Mouse (Mus musculus): ENCODE results near the gene Nme3. TPM values are rescaled to one million over a fixed set of nuclear protein-coding genes. Genes with fewer than 3 reads are reported as not detected.

Gene Nme3
- polyA plus RNA-seq, 1 experiment from 2014 or later, result 50.1 TPM

- Histone ChIP-seq H3K27me3 (replicated peaks; ENCODE audit: low read depth, poor library complexity, severe bottlenecking) (no peaks in the 10 kb centered on the region), H3K36me3 (replicated peaks) (peaks cover 43% of the 10 kb centered on the region), H3K9me3 (no peaks in the 10 kb centered on the region), H3K4me1 (no peaks in the 10 kb centered on the region), H3K4me3 (no peak overlapping the region), H3K27ac (replicated peaks) (no peak overlapping the region)
- WGBS, result 96% methylated on average over 3 of the region's 3 CpGs
- DNase-seq (ENCODE audit: low spot score), result no peak
These were observed 34.5 kb upstream of the Nme3 start for GRCm38 (mm10) chr17:24861785-24862184.

- Histone ChIP-seq H3K4me1 (no peaks in the 10 kb centered on the region), H3K9me3 (no peaks in the 10 kb centered on the region), H3K36me3 (replicated peaks) (peaks cover 24% of the 10 kb centered on the region), H3K27me3 (replicated peaks; ENCODE audit: low read depth, poor library complexity, severe bottlenecking) (no peaks in the 10 kb centered on the region), H3K4me3 (no peak within 1 kb of the TSS), H3K27ac (replicated peaks) (no peak within 1 kb of the TSS)
- DNase-seq (ENCODE audit: low spot score), result no peak
- WGBS, result 91% methylated on average over 8 of the region's 8 CpGs
These were observed 30.5 kb upstream of the Nme3 start, which contains the start of gene Igfals for GRCm38 (mm10) chr17:24865776-24866175. Gene Igfals, plus strand, starts transcription at chr17:24865997.

- no peaks in the 10 kb centered on the region for H3K9me3 ChIP-seq
- no peaks in the 10 kb centered on the region for H3K4me1 ChIP-seq
- no peaks in the 10 kb centered on the region for H3K27me3 ChIP-seq (replicated peaks; ENCODE audit: low read depth, poor library complexity, severe bottlenecking)
- no peak for DNase-seq (ENCODE audit: low spot score)
- 93% methylated on average over 10 of the region's 10 CpGs for WGBS
- H3K36me3 ChIP-seq (replicated peaks), result peaks cover 5% of the 10 kb centered on the region; the same call in 1 of the 2 replicates
- H3K4me3 ChIP-seq, result no peak overlapping the region
- no peak overlapping the region for H3K27ac ChIP-seq (replicated peaks)
These were observed 28.4 kb upstream of the Nme3 start for GRCm38 (mm10) chr17:24867914-24868313.

GRCm38 (mm10) chr17:24873695-24874404, 22.4 kb upstream of the Nme3 start:
- Histone ChIP-seq H3K36me3 (replicated peaks) (no peaks in the 10 kb centered on the region), H3K4me3 (no peak overlapping the region), H3K9me3 (no peaks in the 10 kb centered on the region), H3K27ac (replicated peaks) (no peak overlapping the region), H3K4me1 (peaks cover 19% of the 10 kb centered on the region), H3K27me3 (replicated peaks; ENCODE audit: low read depth, poor library complexity, severe bottlenecking) (no peaks in the 10 kb centered on the region)
- WGBS, result 41% methylated on average over 4 of the region's 4 CpGs
- DNase-seq (ENCODE audit: low spot score), result no peak

- DNase-seq (ENCODE audit: low spot score), result no peak
- 73% methylated on average over 1 of the region's 1 CpGs for WGBS
- Histone ChIP-seq H3K27me3 (replicated peaks; ENCODE audit: low read depth, poor library complexity, severe bottlenecking) (no peaks in the 10 kb centered on the region), H3K36me3 (replicated peaks) (no peaks in the 10 kb centered on the region), H3K4me1 (peaks cover 19% of the 10 kb centered on the region), H3K9me3 (no peaks in the 10 kb centered on the region), H3K4me3 (no peak overlapping the region), H3K27ac (replicated peaks) (no peak overlapping the region)
These were observed 21.9 kb upstream of the Nme3 start for GRCm38 (mm10) chr17:24874405-24874745.

GRCm38 (mm10) chr17:24874989-24875388, 21.3 kb upstream of the Nme3 start:
- Histone ChIP-seq H3K27me3 (replicated peaks; ENCODE audit: low read depth, poor library complexity, severe bottlenecking) (no peaks in the 10 kb centered on the region), H3K4me1 (peaks cover 19% of the 10 kb centered on the region), H3K9me3 (no peaks in the 10 kb centered on the region), H3K27ac (replicated peaks) (no peak overlapping the region), H3K4me3 (no peak overlapping the region), H3K36me3 (replicated peaks) (no peaks in the 10 kb centered on the region)
- WGBS, result 77% methylated on average over 8 of the region's 8 CpGs
- DNase-seq (ENCODE audit: low spot score), result no peak

GRCm38 (mm10) chr17:24877336-24878116, 18.8 kb upstream of the Nme3 start:
- peak overlapping the region; percentile 79 for H3K27ac ChIP-seq (replicated peaks)

GRCm38 (mm10) chr17:24878117-24878397, 18.2 kb upstream of the Nme3 start:
- H3K9me3 ChIP-seq, result no peaks in the 10 kb centered on the region
- no peaks in the 10 kb centered on the region for H3K27me3 ChIP-seq (replicated peaks; ENCODE audit: low read depth, poor library complexity, severe bottlenecking)
- peaks cover 37% of the 10 kb centered on the region for H3K4me1 ChIP-seq
- WGBS, result 27% methylated on average over 5 of the region's 5 CpGs
- H3K4me3 ChIP-seq, result peak overlapping the region; percentile 26; the same call in 1 of the 2 replicates
- H3K27ac ChIP-seq (replicated peaks), result peak overlapping the region; percentile 79
- DNase-seq (ENCODE audit: low spot score), result peak; percentile 37
- peaks cover 15% of the 10 kb centered on the region for H3K36me3 ChIP-seq (replicated peaks)

More at GRCm38 (mm10) chr17:24877336-24878116, 18.8 kb upstream of the Nme3 start:
- Histone ChIP-seq H3K27me3 (replicated peaks; ENCODE audit: low read depth, poor library complexity, severe bottlenecking) (no peaks in the 10 kb centered on the region), H3K9me3 (no peaks in the 10 kb centered on the region), H3K4me1 (peaks cover 37% of the 10 kb centered on the region), H3K36me3 (replicated peaks) (peaks cover 10% of the 10 kb centered on the region), H3K4me3 (0 out of 2 replicates have a peak overlapping the region, but pooled peaks have one; percentile 2)
- WGBS, result 57% methylated on average over 10 of the region's 10 CpGs
- DNase-seq (ENCODE audit: low spot score), result no peak

- WGBS, result 73% methylated on average over 8 of the region's 8 CpGs
- H3K9me3 ChIP-seq, result no peaks in the 10 kb centered on the region
These were observed 17.8 kb upstream of the Nme3 start for GRCm38 (mm10) chr17:24878531-24878930.

GRCm38 (mm10) chr17:24881738-24882440, 14.4 kb upstream of the Nme3 start:
- 43% methylated on average over 7 of the region's 7 CpGs for WGBS
- Histone ChIP-seq H3K27me3 (replicated peaks; ENCODE audit: low read depth, poor library complexity, severe bottlenecking) (no peaks in the 10 kb centered on the region), H3K4me3 (peak overlapping the region; percentile 26; the same call in 1 of the 2 replicates), H3K4me1 (peaks cover 48% of the 10 kb centered on the region), H3K27ac (replicated peaks) (peak overlapping the region; percentile 75), H3K36me3 (replicated peaks) (peaks cover 35% of the 10 kb centered on the region), H3K9me3 (no peaks in the 10 kb centered on the region)
- peak; percentile 68 for DNase-seq (ENCODE audit: low spot score)

More at GRCm38 (mm10) chr17:24878531-24878930, 17.8 kb upstream of the Nme3 start:
- H3K27me3 ChIP-seq (replicated peaks; ENCODE audit: low read depth, poor library complexity, severe bottlenecking), result no peaks in the 10 kb centered on the region
- H3K4me1 ChIP-seq, result peaks cover 37% of the 10 kb centered on the region
- no peak for DNase-seq (ENCODE audit: low spot score)
- H3K27ac ChIP-seq (replicated peaks), result peak overlapping the region; percentile 79
- H3K36me3 ChIP-seq (replicated peaks), result peaks cover 20% of the 10 kb centered on the region
- peak overlapping the region; percentile 26; the same call in 1 of the 2 replicates for H3K4me3 ChIP-seq

GRCm38 (mm10) chr17:24884391-24884790, 11.9 kb upstream of the Nme3 start:
- Histone ChIP-seq H3K27me3 (replicated peaks; ENCODE audit: low read depth, poor library complexity, severe bottlenecking) (no peaks in the 10 kb centered on the region), H3K27ac (replicated peaks) (no peak overlapping the region), H3K9me3 (no peaks in the 10 kb centered on the region), H3K4me1 (peaks cover 42% of the 10 kb centered on the region), H3K4me3 (peak overlapping the region; percentile 84; the same call in 1 of the 2 replicates), H3K36me3 (replicated peaks) (peaks cover 45% of the 10 kb centered on the region)
- 87% methylated on average over 6 of the region's 6 CpGs for WGBS
- no peak for DNase-seq (ENCODE audit: low spot score)

- Histone ChIP-seq H3K4me1 (peaks cover 41% of the 10 kb centered on the region), H3K4me3 (peak overlapping the region; percentile 84), H3K27me3 (replicated peaks; ENCODE audit: low read depth, poor library complexity, severe bottlenecking) (no peaks in the 10 kb centered on the region), H3K36me3 (replicated peaks) (peaks cover 57% of the 10 kb centered on the region), H3K27ac (replicated peaks) (peak overlapping the region; percentile 62; the same call in 1 of the 2 replicates), H3K9me3 (no peaks in the 10 kb centered on the region)
- DNase-seq (ENCODE audit: low spot score), result no peak
- 26% methylated on average over 22 of the region's 22 CpGs for WGBS
These were observed 10.8 kb upstream of the Nme3 start for GRCm38 (mm10) chr17:24885356-24886133.
